Mouse (Mus musculus) megakaryocyte, embryonic 14.5 days (primary cell): ENCODE measurements around the gene Smyd4.

Experiments used
- FLI1 ChIP-seq: IDR thresholded peaks from 2 replicates; pipeline ENCODE4 v1.6.1; 2012; ENCODE audit warnings: low read length, inconsistent platforms, mixed read lengths
- GATA1 ChIP-seq: IDR thresholded peaks from 3 replicates; pipeline ENCODE4 v1.6.1; 2012; ENCODE audit warnings: mixed read lengths, low read length, inconsistent platforms, borderline replicate concordance

DNA sequence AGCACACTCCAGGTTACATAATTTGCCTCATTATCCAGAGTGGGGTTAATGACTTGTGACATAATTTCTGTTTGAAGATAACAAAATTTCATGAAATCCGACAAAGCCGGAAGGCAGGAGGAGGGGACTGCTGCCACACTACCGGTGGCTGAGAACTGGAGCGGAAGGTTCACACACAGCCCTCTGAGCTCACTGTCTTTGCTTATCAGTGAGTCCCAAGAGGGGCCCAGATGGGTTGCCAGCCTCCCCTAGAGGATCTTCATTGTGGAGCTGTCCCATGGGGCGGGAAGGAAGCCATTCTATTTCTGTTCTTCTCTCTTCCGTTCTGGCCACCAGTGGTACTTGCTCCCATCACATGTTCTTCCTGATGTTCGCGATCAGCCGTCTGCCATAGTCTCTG is 47.3 kb upstream of the Smyd4 start:
- TF ChIP-seq GATA1 (no peak), FLI1 (no peak)
